Mouse (Mus musculus) ES-Bruce4 (cell line): ENCODE results near the gene Cdc25b. TPM values are rescaled to one million over a fixed set of nuclear protein-coding genes. Genes with fewer than 3 reads are reported as not detected.

Experiments used
- H3K27ac ChIP-seq: 2 replicates; pipeline ENCODE4 v1.5.1; 2012; ENCODE audit warnings: low read length, inconsistent platforms; ENCODE audit not compliant: insufficient read depth
- H3K27me3 ChIP-seq: 2 replicates; pipeline ENCODE4 v1.6.1; 2012; ENCODE audit warnings: mild to moderate bottlenecking, low read length, inconsistent platforms; ENCODE audit not compliant: control insufficient read depth, poor library complexity, insufficient read depth, severe bottlenecking
- H3K36me3 ChIP-seq: 2 replicates; pipeline ENCODE4 v1.6.1; 2012; ENCODE audit warnings: inconsistent platforms, mild to moderate bottlenecking, low read length, moderate library complexity; ENCODE audit not compliant: control insufficient read depth, poor library complexity, insufficient read depth, severe bottlenecking
- H3K4me1 ChIP-seq: one replicate; pipeline ENCODE4 v1.8.1; 2011; ENCODE audit warnings: low read length; ENCODE audit not compliant: control insufficient read depth, insufficient read depth
- H3K4me3 ChIP-seq: 2 replicates; pipeline ENCODE4 v1.5.1; 2011; ENCODE audit warnings: low read depth, mild to moderate bottlenecking, low read length
- H3K9ac ChIP-seq: 2 replicates; pipeline ENCODE4 v1.6.1; 2012; ENCODE audit warnings: low read depth, mild to moderate bottlenecking, inconsistent platforms; ENCODE audit not compliant: poor library complexity, severe bottlenecking
- H3K9me3 ChIP-seq: replicated peaks from 2 replicates; pipeline ENCODE4 v1.6.1; 2012; ENCODE audit warnings: mild to moderate bottlenecking, low read length, inconsistent platforms; ENCODE audit not compliant: control insufficient read depth, poor library complexity, insufficient read depth, severe bottlenecking
- CTCF ChIP-seq: IDR thresholded peaks from one replicate; pipeline ENCODE4 v1.8.1; 2011; ENCODE audit warnings: low read depth, low read length
- EP300 ChIP-seq: IDR thresholded peaks from 2 replicates; pipeline ENCODE4 v1.6.1; 2011; ENCODE audit warnings: low read depth, low read length; ENCODE audit not compliant: insufficient read depth
- POLR2A ChIP-seq: IDR thresholded peaks from one replicate; pipeline ENCODE4 v1.8.1; 2011; ENCODE audit warnings: low read length; ENCODE audit not compliant: insufficient read depth
- polyA plus RNA-seq: library from polyadenylated mRNA; stranded (reverse); fragments of >200 nt; gene quantifications from 2 replicates; pipeline ENCODE4 v1.2.4, GENCODE M21; 2011; ENCODE audit warnings: low read depth; ENCODE audit not compliant: missing spikeins, insufficient read depth, insufficient read length

The Cdc25b gene
- polyA plus RNA-seq, 1 experiment: 28.8 TPM

- Histone ChIP-seq H3K4me1 (peaks cover 6% of the 10 kb centered on the region), H3K4me3 (no peak overlapping the region), H3K27ac (no peak overlapping the region), H3K36me3 (peaks cover 13% of the 10 kb centered on the region), H3K9ac (no peak overlapping the region), H3K9me3 (no peaks in the 10 kb centered on the region), H3K27me3 (no peaks in the 10 kb centered on the region)
- TF ChIP-seq EP300: no peak
- TF ChIP-seq CTCF: no peak
- TF ChIP-seq POLR2A: no peak
Measured at GRCm38 (mm10) chr2:131154036-131154435, 32.7 kb upstream of the Cdc25b start.

DNA sequence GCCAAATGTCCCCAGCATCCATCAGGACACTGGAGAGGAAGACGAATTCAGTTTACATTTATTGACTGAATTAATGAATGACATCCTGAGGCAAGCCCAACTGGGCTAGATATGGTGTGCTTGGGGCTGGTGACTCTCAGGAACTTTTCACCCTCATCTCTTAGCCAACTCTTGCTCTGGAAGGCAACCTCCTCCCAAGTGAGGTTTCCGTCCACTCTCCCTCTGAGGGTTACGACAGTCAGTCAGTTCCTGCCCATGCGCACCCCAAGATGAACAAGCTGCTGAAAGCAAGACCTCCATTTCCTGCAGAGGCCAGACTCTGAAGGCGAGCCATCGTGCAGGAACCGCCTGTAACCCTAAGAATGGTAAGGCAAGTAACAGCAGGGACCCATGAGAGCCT is 29.8 kb upstream of the Cdc25b start:
- no peaks in the 10 kb centered on the region; the same call in 1 of the 2 replicates for H3K36me3 ChIP-seq
- peaks cover 1% of the 10 kb centered on the region for H3K4me1 ChIP-seq
- H3K4me3 ChIP-seq: no peak overlapping the region
- H3K27me3 ChIP-seq: no peaks in the 10 kb centered on the region
- no peak overlapping the region for H3K9ac ChIP-seq
- no peaks in the 10 kb centered on the region for H3K9me3 ChIP-seq
- no peak overlapping the region for H3K27ac ChIP-seq
- TF ChIP-seq EP300 (no peak), POLR2A (no peak), CTCF (no peak)

DNA sequence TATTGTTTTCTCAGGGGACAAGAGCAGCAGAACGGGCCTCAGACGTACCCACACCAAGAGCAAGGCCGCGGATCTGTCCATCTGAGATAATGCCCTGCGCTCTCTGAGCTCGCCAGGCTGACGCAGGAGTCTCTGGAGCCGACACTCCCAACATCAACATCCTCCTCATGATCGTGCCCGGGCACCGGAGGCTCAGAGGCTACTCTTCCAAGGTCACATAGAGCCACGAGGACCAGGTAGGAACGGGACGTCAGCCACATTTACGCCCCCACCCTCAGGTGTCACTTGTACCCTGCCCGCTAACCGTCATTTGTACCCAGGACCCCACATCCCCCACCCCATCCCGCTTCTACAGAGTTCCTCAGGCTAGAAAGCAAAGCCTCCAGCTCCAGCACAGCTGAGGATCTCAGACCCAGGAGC is 27.2 kb upstream of the Cdc25b start:
- no peak overlapping the region for H3K27ac ChIP-seq
- H3K9ac ChIP-seq: peak overlapping the region; percentile 60
- TF ChIP-seq EP300 (no peak), CTCF (no peak)
- no peaks in the 10 kb centered on the region for H3K4me1 ChIP-seq
- no peaks in the 10 kb centered on the region for H3K36me3 ChIP-seq
- peak overlapping the region; percentile 93 for H3K4me3 ChIP-seq
- H3K27me3 ChIP-seq: no peaks in the 10 kb centered on the region
- H3K9me3 ChIP-seq: no peaks in the 10 kb centered on the region

- H3K9ac ChIP-seq: peak within 1 kb of the TSS; percentile 60
- H3K4me3 ChIP-seq: peak within 1 kb of the TSS; percentile 93
- H3K4me1 ChIP-seq: no peaks in the 10 kb centered on the region
- peak within 1 kb of the TSS; percentile 47; the same call in 1 of the 2 replicates for H3K27ac ChIP-seq
- TF ChIP-seq EP300 (peak; percentile 45; the same call in 1 of the 2 replicates), POLR2A (peak; percentile 53), CTCF (no peak)
- no peaks in the 10 kb centered on the region for H3K36me3 ChIP-seq
- H3K9me3 ChIP-seq: no peaks in the 10 kb centered on the region
- H3K27me3 ChIP-seq: no peaks in the 10 kb centered on the region
Measured at GRCm38 (mm10) chr2:131159938-131160581, 26.7 kb upstream of the Cdc25b start, which contains the start of gene 1700037H04Rik. 1700037H04Rik (minus strand) TSS chr2:131160081.

DNA sequence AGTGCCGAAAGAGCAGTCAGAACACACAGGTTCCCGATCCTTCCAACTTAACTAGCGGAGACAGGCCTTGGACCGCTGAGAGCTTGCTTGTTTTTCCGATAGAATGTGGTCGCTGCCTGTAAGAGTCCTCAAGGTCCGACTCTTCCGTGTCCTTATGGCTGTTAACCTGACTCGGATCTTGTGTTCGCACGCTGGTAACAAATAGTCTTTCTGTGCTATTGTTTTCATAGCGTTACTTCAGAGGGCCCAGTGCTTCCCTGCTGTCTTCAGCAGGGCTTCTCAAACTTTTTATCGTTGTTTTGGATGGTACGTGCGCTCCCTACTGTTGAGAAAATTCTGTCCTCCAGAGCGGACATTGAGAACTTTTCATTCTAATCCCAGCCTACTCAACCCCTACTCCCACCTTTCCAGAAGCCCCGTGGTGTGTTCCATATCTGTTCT is 26.1 kb upstream of the Cdc25b start:
- Histone ChIP-seq H3K4me3 (peak overlapping the region; percentile 71), H3K9ac (0 out of 2 replicates have a peak overlapping the region, but pooled peaks have one; percentile 1), H3K9me3 (no peaks in the 10 kb centered on the region), H3K27ac (no peak overlapping the region), H3K4me1 (no peaks in the 10 kb centered on the region), H3K27me3 (no peaks in the 10 kb centered on the region), H3K36me3 (no peaks in the 10 kb centered on the region)
- TF ChIP-seq EP300 (no peak), CTCF (no peak), POLR2A (no peak)

DNA sequence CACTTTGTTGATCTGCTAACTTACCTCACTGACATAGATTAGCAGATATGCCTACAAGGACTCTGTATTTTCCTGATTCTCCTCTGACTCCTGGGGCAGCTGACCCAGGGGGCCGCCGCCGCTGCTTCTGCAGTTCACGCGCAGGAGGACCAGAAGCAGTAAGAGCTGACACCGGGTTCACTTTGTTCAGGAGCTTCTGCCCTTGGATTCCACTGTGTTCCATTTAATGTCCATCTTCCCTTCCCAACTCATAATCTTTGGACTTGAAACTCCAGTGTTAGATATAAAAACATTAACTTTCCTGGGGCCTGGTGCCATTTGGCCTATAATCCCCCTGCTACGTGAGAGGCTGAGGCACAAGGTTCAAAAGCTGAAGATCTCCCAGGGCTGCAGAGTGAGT is 22.8 kb upstream of the Cdc25b start:
- Histone ChIP-seq H3K4me1 (no peaks in the 10 kb centered on the region), H3K36me3 (no peaks in the 10 kb centered on the region), H3K9ac (no peak overlapping the region), H3K27me3 (no peaks in the 10 kb centered on the region), H3K9me3 (no peaks in the 10 kb centered on the region), H3K4me3 (no peak overlapping the region), H3K27ac (no peak overlapping the region)
- TF ChIP-seq CTCF (no peak), POLR2A (no peak), EP300 (no peak)
